Mouse (Mus musculus): ENCODE results near the gene Napa. TPM values are rescaled to one million over a fixed set of nuclear protein-coding genes. Genes with fewer than 3 reads are reported as not detected.
A peak's percentile ranks its signal among the peaks of the same experiment; 100 is the strongest.

Gene Napa
- polyA plus RNA-seq, 1 experiment from 2014 or later = 154 TPM

DNA sequence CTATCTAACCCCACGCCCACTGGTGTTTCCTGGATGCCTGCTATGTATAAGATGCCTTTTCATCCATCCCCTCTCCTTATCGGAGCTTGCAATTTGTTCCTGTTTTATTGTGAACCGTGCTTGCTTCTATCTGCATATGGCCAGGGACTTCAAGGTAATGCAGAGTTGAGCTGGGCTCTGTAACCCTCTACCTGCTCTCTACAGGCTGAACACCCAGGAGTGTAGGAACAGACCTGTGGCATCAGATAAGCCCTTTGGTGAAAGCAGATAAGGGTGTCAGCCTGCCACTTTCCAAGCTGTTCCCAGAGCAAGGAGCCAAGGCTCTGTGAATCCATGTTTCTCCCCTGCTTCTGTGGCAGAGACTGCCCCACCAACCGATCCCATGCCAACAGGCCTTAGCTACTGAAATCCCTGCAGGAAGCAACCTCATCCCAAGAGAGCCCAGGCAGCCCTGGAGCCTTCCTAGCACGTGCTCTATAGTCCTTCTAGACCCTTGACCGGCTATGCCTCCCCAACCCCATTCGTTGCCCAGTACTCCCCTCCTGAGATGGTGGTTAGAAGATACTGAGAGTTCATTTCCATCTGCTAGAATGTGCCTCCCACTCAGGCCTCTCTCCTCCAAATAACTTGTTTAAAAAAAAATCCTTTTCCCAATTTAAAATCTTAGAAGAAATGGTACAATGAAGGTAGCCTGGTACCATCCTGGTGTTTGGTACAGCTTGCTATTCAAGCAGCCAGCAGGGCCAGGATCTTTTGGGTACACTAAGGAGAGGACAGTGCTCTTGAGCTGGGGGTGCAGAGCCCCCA, 13.2 kb downstream of the Napa start:
- no peak for DNase-seq (ENCODE audit: low spot score)
- no peak overlapping the region for H3K27ac ChIP-seq (ENCODE audit: low read length)
- H3K4me2 ChIP-seq (replicated peaks; ENCODE audit: low read depth, low read length) = no peak overlapping the region
- H3K36me3 ChIP-seq (ENCODE audit: insufficient read depth, low read length) = peaks cover 63% of the 10 kb centered on the region
- H3K9ac ChIP-seq (replicated peaks; ENCODE audit: low read depth) = no peak overlapping the region
- no peak for TF ChIP-seq CTCF (IDR thresholded peaks at IDR 0.05)
- TF ChIP-seq EP300 (IDR thresholded peaks at IDR 0.05) = no peak
- H3K4me3 ChIP-seq (ENCODE audit: low read depth, low read length) = no peak overlapping the region
- no peaks in the 10 kb centered on the region for H3K9me3 ChIP-seq (ENCODE audit: low read length)
- 92% methylated on average over 7 of the region's 7 CpGs for WGBS
- no peaks in the 10 kb centered on the region for H3K27me3 ChIP-seq (replicated peaks; ENCODE audit: insufficient read depth, low read length)
- no peaks in the 10 kb centered on the region for H3K4me1 ChIP-seq (ENCODE audit: insufficient read depth, low read depth, low read length)
- no peak for ATAC-seq

GRCm38 (mm10) chr7:16116418-16116817, 18.2 kb downstream of the Napa start:
- H3K9me3 ChIP-seq (ENCODE audit: low read length) = no peaks in the 10 kb centered on the region
- H3K4me3 ChIP-seq (ENCODE audit: low read depth, low read length) = no peak overlapping the region
- WGBS = 92% methylated on average over 7 of the region's 7 CpGs
- DNase-seq (ENCODE audit: low spot score) = no peak
- H3K4me1 ChIP-seq (ENCODE audit: insufficient read depth, low read depth, low read length) = peaks cover 5% of the 10 kb centered on the region; the same call in 1 of the 2 replicates
- no peak overlapping the region for H3K4me2 ChIP-seq (replicated peaks; ENCODE audit: low read depth, low read length)
- H3K27me3 ChIP-seq (replicated peaks; ENCODE audit: insufficient read depth, low read length) = no peaks in the 10 kb centered on the region
- H3K36me3 ChIP-seq (ENCODE audit: insufficient read depth, low read length) = peaks cover 34% of the 10 kb centered on the region
- no peak overlapping the region for H3K9ac ChIP-seq (replicated peaks; ENCODE audit: low read depth)
- TF ChIP-seq CTCF (IDR thresholded peaks at IDR 0.05) = no peak
- TF ChIP-seq EP300 (IDR thresholded peaks at IDR 0.05) = no peak
- ATAC-seq = no peak
- H3K27ac ChIP-seq (ENCODE audit: low read length) = no peak overlapping the region

- TF ChIP-seq EP300 (IDR thresholded peaks at IDR 0.05) = no peak
- TF ChIP-seq CTCF (IDR thresholded peaks at IDR 0.05) = no peak
- H3K4me1 ChIP-seq (ENCODE audit: insufficient read depth, low read depth, low read length) = peaks cover 5% of the 10 kb centered on the region; the same call in 1 of the 2 replicates
- H3K9ac ChIP-seq (replicated peaks; ENCODE audit: low read depth) = no peak overlapping the region
- DNase-seq (ENCODE audit: low spot score) = no peak
- no peak for ATAC-seq
- no peaks in the 10 kb centered on the region for H3K9me3 ChIP-seq (ENCODE audit: low read length)
- H3K4me2 ChIP-seq (replicated peaks; ENCODE audit: low read depth, low read length) = no peak overlapping the region
- H3K4me3 ChIP-seq (ENCODE audit: low read depth, low read length) = no peak overlapping the region
- H3K27ac ChIP-seq (ENCODE audit: low read length) = no peak overlapping the region
- WGBS = 89% methylated on average over 3 of the region's 3 CpGs
- no peaks in the 10 kb centered on the region for H3K27me3 ChIP-seq (replicated peaks; ENCODE audit: insufficient read depth, low read length)
- peaks cover 34% of the 10 kb centered on the region for H3K36me3 ChIP-seq (ENCODE audit: insufficient read depth, low read length)
These were observed 18.8 kb downstream of the Napa start for GRCm38 (mm10) chr7:16117100-16117499.

- Histone ChIP-seq H3K9me3 (ENCODE audit: low read length) (no peaks in the 10 kb centered on the region), H3K4me3 (ENCODE audit: low read depth, low read length) (peak within 1 kb of the TSS; percentile 86), H3K27me3 (replicated peaks; ENCODE audit: insufficient read depth, low read length) (no peaks in the 10 kb centered on the region), H3K4me1 (ENCODE audit: insufficient read depth, low read depth, low read length) (peaks cover 5% of the 10 kb centered on the region; the same call in 1 of the 2 replicates), H3K9ac (replicated peaks; ENCODE audit: low read depth) (peak within 1 kb of the TSS; percentile 34; the same call in 1 of the 2 replicates), H3K4me2 (replicated peaks; ENCODE audit: low read depth, low read length) (peak within 1 kb of the TSS; percentile 53), H3K36me3 (ENCODE audit: insufficient read depth, low read length) (peaks cover 9% of the 10 kb centered on the region), H3K27ac (ENCODE audit: low read length) (peak within 1 kb of the TSS; percentile 73)
- DNase-seq (ENCODE audit: low spot score) (peak; percentile 95), ATAC-seq (peak; percentile 93)
- TF ChIP-seq CTCF (IDR thresholded peaks at IDR 0.05) (peak; percentile 93), EP300 (IDR thresholded peaks at IDR 0.05) (no peak)
- WGBS = 1% methylated on average over 33 of the region's 33 CpGs
These were observed 21.5 kb downstream of the Napa start, which contains the start of gene Kptn for GRCm38 (mm10) chr7:16119569-16120261. Gene Kptn (plus strand): TSS chr7:16119895.

- Histone ChIP-seq H3K27me3 (replicated peaks; ENCODE audit: insufficient read depth, low read length) (no peaks in the 10 kb centered on the region), H3K27ac (ENCODE audit: low read length) (no peak overlapping the region), H3K36me3 (ENCODE audit: insufficient read depth, low read length) (peaks cover 5% of the 10 kb centered on the region), H3K4me3 (ENCODE audit: low read depth, low read length) (peak overlapping the region; percentile 86), H3K4me1 (ENCODE audit: insufficient read depth, low read depth, low read length) (peaks cover 5% of the 10 kb centered on the region; the same call in 1 of the 2 replicates), H3K4me2 (replicated peaks; ENCODE audit: low read depth, low read length) (peak overlapping the region; percentile 53), H3K9ac (replicated peaks; ENCODE audit: low read depth) (peak overlapping the region; percentile 34; the same call in 1 of the 2 replicates), H3K9me3 (ENCODE audit: low read length) (no peaks in the 10 kb centered on the region)
- no peak for DNase-seq (ENCODE audit: low spot score)
- ATAC-seq = no peak
- no peak for TF ChIP-seq CTCF (IDR thresholded peaks at IDR 0.05)
- no peak for TF ChIP-seq EP300 (IDR thresholded peaks at IDR 0.05)
- 38% methylated on average over 9 of the region's 9 CpGs for WGBS
These were observed 22.0 kb downstream of the Napa start for GRCm38 (mm10) chr7:16120262-16120600.

- H3K4me1 ChIP-seq (ENCODE audit: insufficient read depth, low read depth, low read length) = no peaks in the 10 kb centered on the region
- no peak for TF ChIP-seq EP300 (IDR thresholded peaks at IDR 0.05)
- no peak for TF ChIP-seq CTCF (IDR thresholded peaks at IDR 0.05)
- H3K4me2 ChIP-seq (replicated peaks; ENCODE audit: low read depth, low read length) = no peak overlapping the region
- H3K4me3 ChIP-seq (ENCODE audit: low read depth, low read length) = no peak overlapping the region
- H3K9ac ChIP-seq (replicated peaks; ENCODE audit: low read depth) = no peak overlapping the region
- 70% methylated on average over 9 of the region's 9 CpGs for WGBS
- ATAC-seq (no peak), DNase-seq (ENCODE audit: low spot score) (no peak)
- 0 out of 2 replicates have a peak, but pooled peaks cover 2% of the 10 kb centered on the region for H3K27me3 ChIP-seq (replicated peaks; ENCODE audit: insufficient read depth, low read length)
- 0 out of 2 replicates have a peak, but pooled peaks cover 5% of the 10 kb centered on the region for H3K36me3 ChIP-seq (ENCODE audit: insufficient read depth, low read length)
- no peaks in the 10 kb centered on the region for H3K9me3 ChIP-seq (ENCODE audit: low read length)
- H3K27ac ChIP-seq (ENCODE audit: low read length) = no peak overlapping the region
These were observed 27.6 kb downstream of the Napa start for GRCm38 (mm10) chr7:16125829-16126228.
